Mouse (Mus musculus) kidney, adult 9 months (tissue): Measurements from ENCODE around the gene Tmcc2.
A peak's percentile ranks its signal among the peaks of the same experiment; 100 is the strongest.

ENCODE experiments used
- DNase-seq: peaks from one replicate; pipeline ENCODE4 v3.0.0; 2022

The Tmcc2 gene

DNA sequence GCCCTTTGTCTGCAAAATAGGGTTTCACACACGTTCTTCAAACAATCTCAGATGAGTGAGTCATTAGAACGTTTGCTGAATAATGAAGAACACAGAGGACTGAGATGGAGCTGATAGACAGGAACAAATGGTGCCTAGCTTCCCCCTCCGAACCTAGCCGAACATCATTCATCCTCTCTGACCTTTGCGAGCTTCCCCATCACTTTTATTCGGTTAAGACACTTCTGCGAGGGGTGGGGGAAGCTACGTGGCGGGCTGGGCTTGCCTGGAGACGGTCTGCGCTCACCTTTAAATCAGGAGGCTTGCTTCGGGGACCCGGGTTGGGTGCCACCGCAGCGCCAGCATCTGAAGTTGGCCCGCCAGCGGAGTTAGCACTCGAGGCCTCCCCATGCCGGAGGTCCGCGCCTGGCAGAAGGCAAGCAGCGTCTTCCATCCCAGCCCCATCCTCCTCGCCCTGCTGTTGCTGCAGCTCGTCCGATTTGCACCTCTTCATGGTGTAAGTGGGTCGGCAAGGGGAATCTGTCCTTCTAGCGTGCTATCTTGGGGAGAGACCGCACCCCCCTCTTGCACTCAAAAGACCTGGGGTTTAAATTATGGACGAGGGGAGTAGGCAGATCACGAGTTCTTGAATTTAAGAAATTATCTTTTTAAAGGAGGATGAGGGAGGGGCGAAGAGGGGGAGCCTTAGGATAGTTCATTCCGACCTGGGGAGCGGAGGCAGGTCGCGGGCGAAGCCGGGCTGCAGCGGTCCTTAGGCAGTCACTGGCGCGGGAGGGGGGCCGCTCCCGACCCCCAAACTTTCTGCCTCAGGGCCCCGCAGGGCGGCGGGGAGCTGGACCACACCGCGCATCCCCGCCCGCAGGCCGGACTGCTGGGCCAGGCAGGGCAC is at the start of gene Tmcc2:
TSS of gene Tmcc2 (minus strand) at position 591 of the 889 bp plus-strand sequence.
- DNase-seq: no peak

GRCm38 (mm10) chr1:132437389-132437788 is 46.3 kb upstream of the Tmcc2 start:
- no peak for DNase-seq

GRCm38 (mm10) chr1:132436960-132437359 is 45.9 kb upstream of the Tmcc2 start:
- no peak for DNase-seq

- DNase-seq: no peak
Observed at GRCm38 (mm10) chr1:132436320-132436958, 45.4 kb upstream of the Tmcc2 start.

DNA sequence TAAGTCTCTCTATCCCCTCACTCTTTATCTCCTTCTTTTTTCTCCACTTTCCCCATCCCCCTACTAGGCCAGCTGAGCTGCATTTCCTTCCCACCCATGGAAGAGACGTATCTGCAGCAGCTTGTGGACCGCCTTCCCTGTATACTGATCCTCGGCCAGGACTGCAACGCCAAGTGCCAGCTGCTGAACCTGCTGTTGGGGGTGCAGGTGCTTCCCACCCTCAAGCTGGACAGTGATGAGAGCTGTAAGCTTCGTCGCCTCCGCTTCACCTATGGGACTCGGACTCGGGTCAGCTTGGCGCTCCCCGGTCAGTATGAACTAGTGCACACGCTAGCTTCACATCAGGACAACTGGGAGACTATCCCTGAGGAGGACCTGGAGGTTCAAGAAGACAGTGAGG is 43.0 kb upstream of the Tmcc2 start:
- no peak for DNase-seq

GRCm38 (mm10) chr1:132433349-132433748 is 42.3 kb upstream of the Tmcc2 start:
- no peak for DNase-seq

DNA sequence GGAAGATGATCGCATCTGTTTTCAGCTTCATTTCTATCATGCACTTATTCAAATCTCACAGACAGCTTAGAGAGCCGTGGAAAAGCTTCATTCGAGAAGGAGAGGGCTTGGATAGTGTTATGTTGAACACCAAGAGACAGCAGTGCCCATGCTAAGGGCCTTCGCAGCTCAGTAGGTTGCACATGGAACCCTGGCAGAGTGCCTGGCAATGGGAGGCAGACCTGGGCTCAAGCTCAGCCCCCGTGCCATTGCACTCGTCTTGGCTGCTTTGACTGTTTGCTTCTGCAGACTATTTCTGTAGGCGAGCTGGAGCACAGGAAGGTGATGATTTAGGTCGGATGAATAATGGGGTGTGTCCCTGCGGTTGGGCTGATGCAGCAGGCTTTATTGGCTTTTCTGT is 40.6 kb upstream of the Tmcc2 start:
- peak; percentile 67 for DNase-seq

- no peak for DNase-seq
Observed at GRCm38 (mm10) chr1:132430818-132431217, 39.7 kb upstream of the Tmcc2 start.

DNA sequence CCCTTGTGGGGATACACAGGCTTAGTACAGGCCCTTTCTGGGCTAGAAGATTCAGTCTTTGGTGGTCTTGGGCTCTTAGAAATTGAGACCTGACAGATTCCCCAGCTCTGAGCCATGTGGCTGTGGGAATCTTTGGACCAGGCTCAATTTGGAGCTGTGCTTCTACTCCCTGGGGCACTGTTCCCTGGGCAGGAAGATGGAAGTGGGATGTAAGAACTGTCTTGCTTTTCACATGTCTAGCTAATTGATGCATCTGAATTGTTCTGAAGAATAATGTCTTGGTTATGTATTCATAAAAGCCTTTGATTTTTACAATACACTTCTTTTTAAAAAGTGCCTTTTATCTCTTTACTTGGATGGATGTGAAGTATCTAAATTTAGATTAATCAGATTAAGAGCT is 34.5 kb upstream of the Tmcc2 start:
- DNase-seq: no peak

DNA sequence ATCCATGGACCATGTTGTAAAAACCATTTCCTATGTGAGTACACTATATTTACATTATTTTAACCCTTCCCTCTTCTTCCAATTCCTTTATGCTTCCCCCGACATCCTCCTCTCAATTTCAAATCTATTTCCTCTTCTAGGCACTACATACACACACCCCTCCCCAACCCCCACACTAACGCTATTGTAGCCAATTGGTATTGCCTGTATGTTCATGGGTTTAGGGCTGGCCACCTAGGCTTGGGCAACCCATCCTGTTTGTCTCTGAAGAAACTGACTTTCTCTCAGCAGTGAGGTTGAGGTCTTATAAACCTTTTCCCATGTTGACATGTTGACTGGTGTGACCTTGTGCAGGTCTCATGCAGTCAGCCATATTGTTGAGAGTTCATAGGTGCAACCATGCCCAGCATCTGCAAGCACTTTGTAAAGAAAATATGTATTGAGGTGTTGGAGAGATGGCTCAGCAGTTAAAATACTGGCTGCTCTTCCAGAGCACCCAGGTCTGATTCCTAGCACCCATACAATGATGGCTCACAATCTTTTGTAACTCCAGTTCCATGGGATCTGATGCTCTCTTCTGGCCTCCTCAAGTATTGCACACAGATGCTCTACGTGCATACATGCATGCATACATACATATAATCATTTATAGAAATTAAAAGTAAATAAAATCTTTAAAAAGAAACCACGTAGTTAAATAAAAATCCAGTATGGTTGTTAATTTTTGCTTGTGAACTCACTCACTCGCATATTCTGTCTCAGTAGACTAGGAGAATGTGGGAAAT is 32.0 kb upstream of the Tmcc2 start:
- no peak for DNase-seq

DNA sequence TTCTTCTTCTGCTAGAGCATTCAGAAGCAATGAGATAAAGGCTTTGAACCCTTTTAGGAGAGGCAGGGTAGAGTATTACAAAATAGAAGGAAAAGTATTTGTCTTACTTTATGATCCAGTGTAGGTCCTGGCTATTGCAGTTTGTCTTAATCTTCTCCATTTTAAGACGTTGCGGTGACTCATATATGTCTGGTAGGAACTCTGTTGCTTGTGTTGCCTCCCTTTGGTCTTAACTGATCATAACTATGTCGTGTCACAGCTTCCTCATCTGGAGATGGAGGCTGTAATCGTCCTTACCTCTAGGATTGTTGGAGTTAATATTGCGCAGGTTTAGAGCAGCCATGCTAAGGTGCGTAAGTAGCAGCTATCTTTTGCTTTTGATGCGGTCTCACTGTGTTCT is 29.6 kb upstream of the Tmcc2 start:
- DNase-seq: no peak

DNA sequence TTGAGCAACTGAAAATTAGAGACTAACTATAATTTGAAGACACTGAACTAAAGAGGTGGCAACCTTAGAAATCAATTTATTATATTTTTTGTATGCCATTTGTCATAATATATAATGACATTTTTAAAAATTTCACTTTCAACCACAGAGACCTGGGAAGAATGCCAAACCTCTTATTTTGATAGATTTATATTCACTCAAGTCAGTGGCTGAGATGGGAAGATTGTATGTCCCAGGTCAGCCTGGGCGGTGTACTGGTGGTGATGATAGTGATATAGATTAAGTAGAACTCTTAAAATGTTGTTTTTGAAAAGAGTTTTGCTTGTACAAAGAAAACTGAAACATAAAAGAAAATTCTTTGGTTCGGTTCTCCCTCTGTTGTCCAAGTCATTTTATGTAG is 29.1 kb upstream of the Tmcc2 start:
- DNase-seq: no peak

DNA sequence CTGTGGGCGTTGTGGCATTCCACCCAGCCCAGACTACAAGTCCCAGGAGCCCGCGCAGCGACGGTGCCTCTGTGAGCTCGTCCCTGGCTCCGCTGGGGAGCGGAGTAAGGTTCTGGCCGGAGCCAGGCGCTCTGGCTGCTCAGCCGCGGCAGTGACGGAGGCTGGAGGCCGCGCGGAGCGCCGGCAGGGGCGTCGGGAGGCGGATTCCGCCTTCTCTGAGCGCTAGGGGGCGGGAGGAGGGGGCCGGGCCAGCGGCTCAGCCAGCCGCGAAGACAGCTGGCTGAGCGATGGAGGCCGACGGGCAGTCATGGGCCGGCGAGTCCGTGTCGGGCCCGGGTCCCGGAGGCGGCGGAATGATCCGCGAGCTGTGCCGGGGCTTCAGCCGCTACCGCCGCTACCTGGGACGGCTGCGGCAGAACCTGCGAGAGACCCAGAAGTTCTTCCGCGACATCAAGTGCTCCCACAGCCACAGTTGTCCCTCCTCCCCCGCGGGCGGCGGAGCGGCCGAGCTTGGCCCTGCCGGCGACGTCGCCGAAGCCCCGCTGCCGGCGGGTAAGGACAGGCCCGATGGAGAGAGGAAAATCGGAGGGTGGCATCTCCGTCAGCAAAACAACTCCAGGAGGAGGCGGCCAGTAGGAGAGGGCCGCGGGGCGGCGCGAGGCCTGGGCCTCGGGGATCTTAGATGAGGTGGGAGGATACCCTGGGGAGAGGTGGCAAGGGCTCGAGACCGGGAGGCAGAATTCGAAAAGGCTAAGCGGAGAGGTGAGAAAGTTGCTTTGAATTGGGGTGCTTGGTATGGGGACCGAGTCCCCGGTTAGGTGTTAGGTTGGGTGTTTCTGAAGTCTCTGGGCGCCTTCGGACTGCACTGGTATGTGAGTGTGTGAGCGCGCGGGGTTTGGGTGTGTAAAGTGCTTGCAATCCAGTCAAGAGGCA is 26.5 kb upstream of the Tmcc2 start, which contains the start of gene Dstyk:
TSS of gene Dstyk (plus strand) at position 237 of the 933 bp plus-strand sequence.
- DNase-seq: peak; percentile 96

DNA sequence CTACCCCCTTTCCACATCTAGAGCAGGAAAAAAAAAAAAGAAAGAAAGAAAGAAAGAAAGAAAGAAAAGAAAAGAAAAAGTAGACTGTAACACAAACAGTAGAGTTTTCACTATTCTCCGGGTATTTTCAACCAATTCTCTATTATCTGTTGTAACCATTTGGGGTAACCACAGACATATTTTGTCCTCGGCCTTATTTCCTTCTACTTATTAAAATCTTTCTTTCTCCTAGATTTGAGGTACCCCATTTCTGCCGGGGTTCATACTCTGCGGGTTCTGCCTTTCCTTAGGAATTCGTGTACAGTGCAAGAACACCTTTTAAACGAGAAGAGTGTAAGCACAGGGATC is 25.8 kb upstream of the Tmcc2 start:
- no peak for DNase-seq

GRCm38 (mm10) chr1:132416244-132416942 is 25.3 kb upstream of the Tmcc2 start:
- no peak for DNase-seq

GRCm38 (mm10) chr1:132410657-132411056 is 19.6 kb upstream of the Tmcc2 start:
- no peak for DNase-seq

DNA sequence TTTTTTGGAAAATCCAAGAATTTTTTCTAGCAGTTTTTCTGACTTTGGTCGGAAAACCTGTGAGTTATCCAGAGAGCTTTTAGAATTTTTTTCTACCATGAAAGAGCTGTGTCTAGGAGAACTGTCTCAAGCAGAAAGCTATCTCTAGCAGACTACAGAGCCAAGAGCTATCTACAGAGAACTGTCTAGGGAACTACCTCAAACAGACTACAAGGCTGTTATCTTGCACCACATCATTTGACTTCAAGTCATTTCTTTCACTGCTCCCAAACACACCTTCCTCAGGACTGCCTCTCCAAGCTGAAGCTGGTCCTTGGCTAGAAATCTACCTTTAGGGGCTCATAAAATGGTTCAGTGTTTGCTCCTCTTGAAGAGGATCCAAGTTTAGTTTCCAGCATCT is 10.8 kb upstream of the Tmcc2 start:
- no peak for DNase-seq

DNA sequence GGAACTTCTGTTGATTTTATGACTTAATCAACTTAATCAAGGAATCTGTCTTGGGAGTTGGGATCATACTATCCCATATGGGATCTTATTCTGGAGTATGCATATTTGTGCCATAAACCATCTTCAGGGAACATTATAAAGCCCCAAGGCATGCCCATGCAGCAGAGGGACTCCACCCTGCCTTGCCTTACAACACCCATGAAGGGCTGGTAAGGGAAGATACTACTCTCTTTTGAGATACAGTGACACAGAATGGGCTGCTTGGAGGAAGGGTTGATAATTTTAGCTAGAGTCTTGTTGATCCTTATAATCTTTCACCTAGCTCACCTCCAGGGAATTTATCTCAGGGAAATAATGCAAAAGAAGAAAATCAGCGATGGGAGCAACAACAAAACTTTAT is 9.5 kb upstream of the Tmcc2 start:
- DNase-seq: no peak

- DNase-seq: no peak
Observed at GRCm38 (mm10) chr1:132396705-132397104, 5.6 kb upstream of the Tmcc2 start.

GRCm38 (mm10) chr1:132392872-132393271 is 1.8 kb upstream of the Tmcc2 start:
- DNase-seq: no peak

GRCm38 (mm10) chr1:132391580-132392022 is 520 bp upstream of the Tmcc2 start:
- DNase-seq: no peak
